Mouse (Mus musculus) layer of hippocampus, adult 9-10 months (tissue): ENCODE measurements around the gene Metap2.

Experiments
- DNase-seq: peaks from one replicate; pipeline ENCODE4 v3.0.0; 2022; ENCODE audit warnings: low spot score

Gene Metap2

GRCm38 (mm10) chr10:93897043-93897646, at the start of gene Metap2:
Metap2 (minus strand) TSS chr10:93897093.
- no peak for DNase-seq

GRCm38 (mm10) chr10:93945843-93946499, 49.1 kb upstream of the Metap2 start:
- DNase-seq = no peak

- no peak for DNase-seq
Measured at GRCm38 (mm10) chr10:93945364-93945763, 48.5 kb upstream of the Metap2 start.

GRCm38 (mm10) chr10:93944241-93944640, 47.3 kb upstream of the Metap2 start:
- no peak for DNase-seq

DNA sequence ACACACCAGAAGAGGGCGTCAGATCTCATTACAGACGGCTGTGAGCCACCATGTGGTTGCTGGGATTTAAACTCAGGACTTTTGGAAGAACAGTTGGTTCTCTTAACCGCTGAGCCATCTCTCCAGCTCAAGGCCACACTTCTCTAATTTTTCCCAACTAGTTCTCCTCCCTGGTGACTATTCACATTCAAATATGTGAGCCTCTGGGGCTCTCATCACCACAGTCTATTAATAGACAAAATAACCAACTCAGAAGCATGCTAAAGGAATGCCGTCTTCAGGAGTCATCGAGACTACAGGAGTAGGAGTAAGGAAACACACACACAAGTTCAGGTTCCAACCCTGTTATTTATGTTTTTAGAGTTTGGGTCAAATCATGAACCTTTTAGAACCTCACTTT, 43.4 kb upstream of the Metap2 start:
- DNase-seq = no peak

- DNase-seq = no peak
Measured at GRCm38 (mm10) chr10:93939676-93940075, 42.8 kb upstream of the Metap2 start.

DNA sequence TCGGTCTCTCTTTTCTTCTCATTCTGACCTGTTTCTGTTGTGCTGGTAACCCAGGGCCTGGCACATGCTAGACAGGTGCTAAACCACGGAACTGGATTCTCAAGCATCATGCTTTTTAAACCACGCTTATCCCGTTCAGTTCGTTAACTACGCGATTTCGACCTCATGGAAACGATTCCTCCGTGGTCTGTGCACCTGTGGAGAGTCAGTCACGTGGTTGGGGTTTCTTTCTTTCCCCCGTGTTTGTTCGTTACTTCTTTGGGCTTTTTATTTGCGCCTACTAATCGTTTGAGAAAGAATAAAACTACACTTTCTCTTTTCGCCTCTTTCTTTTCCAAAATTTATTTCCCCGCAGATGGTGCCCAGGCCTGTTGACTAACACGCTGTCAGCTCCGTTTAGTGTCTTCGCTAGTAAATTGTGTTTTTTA, 42.0 kb upstream of the Metap2 start:
- DNase-seq = no peak

- DNase-seq = no peak
Measured at GRCm38 (mm10) chr10:93933980-93934379, 37.1 kb upstream of the Metap2 start.

DNA sequence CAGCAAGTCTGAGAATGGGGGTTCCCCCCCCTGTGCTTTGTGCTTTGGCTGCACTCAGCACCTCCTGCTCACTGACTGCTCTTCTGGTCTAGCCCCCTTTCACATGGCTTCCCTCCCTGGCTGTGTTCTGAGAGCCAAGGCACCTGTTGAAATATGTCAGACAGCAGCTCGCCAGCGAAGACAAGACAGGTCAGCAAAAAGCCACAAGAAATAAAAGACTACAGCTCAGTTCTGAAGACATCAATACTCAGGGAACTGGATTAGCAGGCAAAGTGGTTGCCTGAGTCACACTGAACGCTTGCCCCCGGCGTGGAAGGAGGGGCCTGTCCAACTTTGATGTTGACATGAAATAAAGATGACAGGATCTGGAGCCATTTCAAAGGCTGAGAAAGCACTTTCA, 36.0 kb upstream of the Metap2 start:
- no peak for DNase-seq

GRCm38 (mm10) chr10:93932020-93932419, 35.1 kb upstream of the Metap2 start:
- DNase-seq = no peak

- no peak for DNase-seq
Measured at GRCm38 (mm10) chr10:93931431-93931830, 34.5 kb upstream of the Metap2 start.

- DNase-seq = no peak
Measured at GRCm38 (mm10) chr10:93930236-93930824, 33.4 kb upstream of the Metap2 start.

DNA sequence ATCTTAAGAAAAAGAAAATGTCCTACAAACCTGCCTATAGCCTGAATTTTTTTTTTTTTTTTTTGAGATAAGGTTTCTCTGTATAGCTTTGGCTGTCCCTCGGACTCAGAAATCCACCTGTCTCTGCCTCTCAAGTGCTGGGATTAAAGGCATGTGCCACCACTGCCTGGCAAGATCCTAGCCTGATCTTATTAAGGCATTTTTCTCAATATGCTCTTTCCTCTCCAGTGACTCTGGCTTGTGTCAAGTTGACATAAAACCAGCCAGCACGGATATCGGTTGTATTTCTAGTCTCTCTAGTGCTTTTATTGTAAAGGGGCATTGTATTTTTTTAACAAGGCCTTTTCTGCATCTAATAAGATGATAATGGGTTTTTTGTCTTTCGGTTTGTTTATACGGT, 27.8 kb upstream of the Metap2 start:
- DNase-seq = no peak

GRCm38 (mm10) chr10:93921160-93921559, 24.3 kb upstream of the Metap2 start:
- DNase-seq = no peak

GRCm38 (mm10) chr10:93919227-93919626, 22.3 kb upstream of the Metap2 start:
- no peak for DNase-seq

DNA sequence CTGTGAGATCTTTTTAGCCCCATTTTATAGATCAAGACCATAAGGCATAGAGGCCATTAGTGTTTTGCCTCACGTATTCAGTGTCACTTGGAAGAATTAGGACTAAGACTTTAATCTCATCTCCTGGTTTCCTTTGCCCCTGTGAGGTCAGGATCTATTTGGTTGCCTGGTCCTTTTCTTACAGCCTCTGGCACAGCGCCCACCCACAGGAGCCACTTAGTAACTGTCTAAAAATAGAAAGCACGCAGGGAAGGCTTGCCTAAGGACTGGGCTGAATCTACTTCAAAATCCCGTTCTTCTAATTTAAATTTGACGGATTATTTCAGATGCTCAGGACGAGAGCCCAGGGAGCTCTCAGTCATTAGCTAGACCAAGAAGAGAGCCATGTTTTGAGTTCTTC, 21.8 kb upstream of the Metap2 start:
- no peak for DNase-seq

DNA sequence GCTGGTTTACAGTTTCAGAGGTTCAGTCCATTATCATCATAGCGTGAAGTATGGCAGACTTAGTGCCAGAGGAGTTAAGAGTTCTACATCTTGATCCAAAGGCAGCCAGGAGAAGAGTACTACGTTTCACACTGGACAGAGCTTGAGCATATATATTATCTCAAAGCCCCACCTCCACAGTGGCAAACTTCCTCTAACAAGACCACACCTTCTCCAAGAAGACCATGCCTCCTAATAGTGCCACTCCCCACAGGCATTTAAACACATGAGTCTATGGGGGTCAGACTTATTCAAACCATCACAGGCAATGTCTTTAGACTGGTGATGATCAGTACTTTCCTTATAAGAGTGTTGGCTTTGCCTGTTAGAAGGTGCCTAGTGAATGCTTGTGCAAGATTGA, 21.2 kb upstream of the Metap2 start:
- DNase-seq = no peak

GRCm38 (mm10) chr10:93916778-93917177, 19.9 kb upstream of the Metap2 start:
- no peak for DNase-seq

- no peak for DNase-seq
Measured at GRCm38 (mm10) chr10:93915531-93916275, 18.8 kb upstream of the Metap2 start.

- no peak for DNase-seq
Measured at GRCm38 (mm10) chr10:93913525-93913924, 16.6 kb upstream of the Metap2 start.

GRCm38 (mm10) chr10:93912917-93913316, 16.0 kb upstream of the Metap2 start:
- DNase-seq = no peak

- no peak for DNase-seq
Measured at GRCm38 (mm10) chr10:93912136-93912855, 15.4 kb upstream of the Metap2 start.
